Mouse (Mus musculus) embryonic facial prominence, embryonic 12.5 days (tissue): ENCODE measurements around the gene Akna. TPM values are rescaled to one million over a fixed set of nuclear protein-coding genes. Genes with fewer than 3 reads are reported as not detected.

ENCODE experiments used
- ATAC-seq: fragments of 200-750 bp; cut with Nextera tagmentation; 2 replicates; pipeline ENCODE4 v1.8.0; 2017; ENCODE audit not compliant: insufficient number of reproducible peaks, insufficient read depth, low FRiP score, low TSS enrichment
- H3K27ac ChIP-seq: fragments of 300-500 bp; sonication (generic); 2 replicates; pipeline ENCODE4 v1.5.1; 2016; ENCODE audit warnings: mild to moderate bottlenecking
- H3K27me3 ChIP-seq: fragments of 300-500 bp; sonication (generic); 2 replicates; pipeline ENCODE4 v1.6.1; 2016; ENCODE audit warnings: mild to moderate bottlenecking, moderate library complexity
- H3K36me3 ChIP-seq: fragments of 300-500 bp; sonication (generic); 2 replicates; pipeline ENCODE4 v1.6.1; 2016; ENCODE audit warnings: mild to moderate bottlenecking
- H3K4me1 ChIP-seq: fragments of 300-500 bp; sonication (generic); 2 replicates; pipeline ENCODE4 v1.6.1; 2016
- H3K4me2 ChIP-seq: fragments of 300-500 bp; sonication (generic); replicated peaks from 2 replicates; pipeline ENCODE4 v1.6.1; 2016; ENCODE audit warnings: mild to moderate bottlenecking, moderate library complexity
- H3K4me3 ChIP-seq: fragments of 300-500 bp; sonication (generic); 2 replicates; pipeline ENCODE4 v1.5.1; 2016; ENCODE audit warnings: mild to moderate bottlenecking
- H3K9ac ChIP-seq: fragments of 300-500 bp; sonication (generic); 2 replicates; pipeline ENCODE4 v1.6.1; 2016; ENCODE audit warnings: mild to moderate bottlenecking, moderate library complexity
- H3K9me3 ChIP-seq: fragments of 300-500 bp; sonication (generic); 2 replicates; pipeline ENCODE4 v1.6.1; 2016; ENCODE audit warnings: mild to moderate bottlenecking, moderate library complexity
- WGBS: fragments of 180-500 bp; shearing (Covaris S2); methylation state at CpG from one replicate; pipeline ENCODE4 v1.1.7; 2016; 5-methylcytosine and 5-hydroxymethylcytosine counted together
- polyA plus RNA-seq: library from polyadenylated mRNA; unstranded; fragments of >200 nt; fragmentation: Nextera tagmentation; extraction: Ambion mirVana; gene quantifications from 2 replicates; pipeline ENCODE4 v1.2.1, GENCODE M21; 2016

Akna gene
- polyA plus RNA-seq, result 11.6 and 12.4 TPM in 2 replicates

- peak within 1 kb of the TSS; percentile 57 for H3K4me2 ChIP-seq
Observed at GRCm38 (mm10) chr4:63403040-63403959, at the start of gene Akna. TSS of gene Akna (minus strand) at chr4:63403354.

GRCm38 (mm10) chr4:63452555-63452954 lies 49.4 kb upstream of the Akna start:
- Histone ChIP-seq H3K4me2 (no peak overlapping the region), H3K9me3 (no peaks in the 10 kb centered on the region), H3K36me3 (no peaks in the 10 kb centered on the region), H3K9ac (no peak overlapping the region), H3K27me3 (no peaks in the 10 kb centered on the region), H3K27ac (no peak overlapping the region), H3K4me3 (no peak overlapping the region), H3K4me1 (peaks cover 9% of the 10 kb centered on the region; the same call in 1 of the 2 replicates)
- ATAC-seq, result no peak
- 52% methylated on average over 3 of the region's 3 CpGs for WGBS

More at GRCm38 (mm10) chr4:63403040-63403959, at the start of gene Akna:
- H3K27ac ChIP-seq, result peak within 1 kb of the TSS; percentile 69
- H3K9ac ChIP-seq, result peak within 1 kb of the TSS; percentile 32
- 10% methylated on average over 17 of the region's 17 CpGs for WGBS
- H3K27me3 ChIP-seq, result no peaks in the 10 kb centered on the region
- peak; percentile 81 for ATAC-seq
- no peaks in the 10 kb centered on the region for H3K36me3 ChIP-seq
- peaks cover 64% of the 10 kb centered on the region for H3K4me1 ChIP-seq
- H3K4me3 ChIP-seq, result peak within 1 kb of the TSS; percentile 32
- H3K9me3 ChIP-seq, result no peaks in the 10 kb centered on the region

- H3K4me1 ChIP-seq, result no peaks in the 10 kb centered on the region
- no peak overlapping the region for H3K4me2 ChIP-seq
- H3K4me3 ChIP-seq, result no peak overlapping the region
- no peaks in the 10 kb centered on the region for H3K27me3 ChIP-seq
- H3K36me3 ChIP-seq, result 0 out of 2 replicates have a peak, but pooled peaks cover 3% of the 10 kb centered on the region
- H3K27ac ChIP-seq, result no peak overlapping the region
- H3K9ac ChIP-seq, result no peak overlapping the region
- no peak for ATAC-seq
- 83% methylated on average over 5 of the region's 5 CpGs for WGBS
- peaks cover 6% of the 10 kb centered on the region; the same call in 1 of the 2 replicates for H3K9me3 ChIP-seq
Observed at GRCm38 (mm10) chr4:63450551-63450950, 47.4 kb upstream of the Akna start.

- Histone ChIP-seq H3K4me2 (no peak overlapping the region), H3K4me1 (peaks cover 5% of the 10 kb centered on the region; the same call in 1 of the 2 replicates), H3K36me3 (0 out of 2 replicates have a peak, but pooled peaks cover 3% of the 10 kb centered on the region), H3K27ac (no peak overlapping the region), H3K9me3 (peaks cover 6% of the 10 kb centered on the region; the same call in 1 of the 2 replicates), H3K27me3 (no peaks in the 10 kb centered on the region), H3K9ac (no peak overlapping the region), H3K4me3 (no peak overlapping the region)
- ATAC-seq, result no peak
- WGBS, result 84% methylated on average over 10 of the region's 10 CpGs
Observed at GRCm38 (mm10) chr4:63444362-63445066, 41.4 kb upstream of the Akna start.

GRCm38 (mm10) chr4:63443101-63443500 lies 39.9 kb upstream of the Akna start:
- WGBS, result 77% methylated on average over 2 of the region's 2 CpGs

GRCm38 (mm10) chr4:63441616-63442015 lies 38.5 kb upstream of the Akna start:
- H3K27ac ChIP-seq, result no peak overlapping the region
- no peak overlapping the region for H3K4me2 ChIP-seq
- WGBS, result 96% methylated on average over 7 of the region's 7 CpGs
- 0 out of 2 replicates have a peak, but pooled peaks cover 3% of the 10 kb centered on the region for H3K36me3 ChIP-seq
- H3K9me3 ChIP-seq, result peaks cover 10% of the 10 kb centered on the region; the same call in 1 of the 2 replicates
- no peak overlapping the region for H3K4me3 ChIP-seq
- no peak for ATAC-seq
- no peaks in the 10 kb centered on the region for H3K27me3 ChIP-seq
- no peak overlapping the region for H3K9ac ChIP-seq
- H3K4me1 ChIP-seq, result peaks cover 18% of the 10 kb centered on the region; the same call in 1 of the 2 replicates

More at GRCm38 (mm10) chr4:63443101-63443500, 39.9 kb upstream of the Akna start:
- Histone ChIP-seq H3K27me3 (no peaks in the 10 kb centered on the region), H3K4me1 (peaks cover 6% of the 10 kb centered on the region; the same call in 1 of the 2 replicates), H3K27ac (no peak overlapping the region), H3K9ac (no peak overlapping the region), H3K9me3 (peaks cover 10% of the 10 kb centered on the region; the same call in 1 of the 2 replicates), H3K36me3 (0 out of 2 replicates have a peak, but pooled peaks cover 3% of the 10 kb centered on the region), H3K4me3 (no peak overlapping the region), H3K4me2 (no peak overlapping the region)
- no peak for ATAC-seq

GRCm38 (mm10) chr4:63440262-63440661 lies 37.1 kb upstream of the Akna start:
- no peak overlapping the region for H3K27ac ChIP-seq
- H3K9ac ChIP-seq, result no peak overlapping the region
- no peak overlapping the region for H3K4me2 ChIP-seq
- H3K4me1 ChIP-seq, result peaks cover 18% of the 10 kb centered on the region; the same call in 1 of the 2 replicates
- ATAC-seq, result no peak
- no peaks in the 10 kb centered on the region for H3K27me3 ChIP-seq
- H3K36me3 ChIP-seq, result no peaks in the 10 kb centered on the region
- WGBS, result 46% methylated on average over 7 of the region's 7 CpGs
- 0 out of 2 replicates have a peak, but pooled peaks cover 5% of the 10 kb centered on the region for H3K9me3 ChIP-seq
- no peak overlapping the region for H3K4me3 ChIP-seq

GRCm38 (mm10) chr4:63437968-63438367 lies 34.8 kb upstream of the Akna start:
- no peak overlapping the region for H3K4me2 ChIP-seq

GRCm38 (mm10) chr4:63437119-63437815 lies 34.1 kb upstream of the Akna start:
- Histone ChIP-seq H3K27me3 (no peaks in the 10 kb centered on the region), H3K4me1 (peaks cover 18% of the 10 kb centered on the region; the same call in 1 of the 2 replicates), H3K4me2 (no peak overlapping the region), H3K9ac (no peak overlapping the region), H3K27ac (peak overlapping the region; percentile 48), H3K4me3 (no peak overlapping the region), H3K36me3 (no peaks in the 10 kb centered on the region), H3K9me3 (0 out of 2 replicates have a peak, but pooled peaks cover 5% of the 10 kb centered on the region)
- WGBS, result 43% methylated on average over 16 of the region's 16 CpGs
- ATAC-seq, result no peak

More at GRCm38 (mm10) chr4:63437968-63438367, 34.8 kb upstream of the Akna start:
- H3K9ac ChIP-seq, result no peak overlapping the region
- no peak overlapping the region for H3K4me3 ChIP-seq
- peaks cover 18% of the 10 kb centered on the region; the same call in 1 of the 2 replicates for H3K4me1 ChIP-seq
- no peaks in the 10 kb centered on the region for H3K36me3 ChIP-seq
- WGBS, result 76% methylated on average over 5 of the region's 5 CpGs
- H3K27ac ChIP-seq, result peak overlapping the region; percentile 48
- ATAC-seq, result no peak
- H3K27me3 ChIP-seq, result no peaks in the 10 kb centered on the region
- H3K9me3 ChIP-seq, result 0 out of 2 replicates have a peak, but pooled peaks cover 5% of the 10 kb centered on the region

GRCm38 (mm10) chr4:63435402-63435801 lies 32.2 kb upstream of the Akna start:
- Histone ChIP-seq H3K27me3 (no peaks in the 10 kb centered on the region), H3K9ac (no peak overlapping the region), H3K4me1 (peaks cover 20% of the 10 kb centered on the region), H3K27ac (no peak overlapping the region), H3K9me3 (0 out of 2 replicates have a peak, but pooled peaks cover 5% of the 10 kb centered on the region), H3K4me3 (no peak overlapping the region), H3K36me3 (no peaks in the 10 kb centered on the region), H3K4me2 (no peak overlapping the region)
- ATAC-seq, result no peak
- WGBS, result 76% methylated on average over 9 of the region's 9 CpGs

- ATAC-seq, result no peak
- no peak overlapping the region for H3K27ac ChIP-seq
- no peak overlapping the region for H3K4me3 ChIP-seq
Observed at GRCm38 (mm10) chr4:63431098-63431497, 27.9 kb upstream of the Akna start.

More at GRCm38 (mm10) chr4:63431098-63431497, 27.9 kb upstream of the Akna start:
- no peaks in the 10 kb centered on the region for H3K36me3 ChIP-seq
- no peaks in the 10 kb centered on the region for H3K9me3 ChIP-seq
- no peak overlapping the region for H3K4me2 ChIP-seq
- no peaks in the 10 kb centered on the region for H3K27me3 ChIP-seq
- H3K4me1 ChIP-seq, result peaks cover 13% of the 10 kb centered on the region; the same call in 1 of the 2 replicates
- WGBS, result 61% methylated on average over 5 of the region's 5 CpGs
- H3K9ac ChIP-seq, result no peak overlapping the region
